Mouse (Mus musculus) CH12.LX (cell line): ENCODE data around the gene Mtfp1. TPM values are rescaled to one million over a fixed set of nuclear protein-coding genes. Genes with fewer than 3 reads are reported as not detected.
"Not testable (repeated sequence)": the region's sequence is repeated elsewhere in the genome, so short reads cannot be mapped to it uniquely, and the experiment has no call there.

Source experiments
- DNase-seq: peaks from one replicate; pipeline ENCODE4 v3.0.0-alpha.2; 2013; ENCODE audit errors: extremely low read depth
- H3K27ac ChIP-seq: 2 replicates; pipeline ENCODE4 v1.5.1; 2012; ENCODE audit warnings: low read depth, mild to moderate bottlenecking, control low read depth, moderate library complexity; ENCODE audit not compliant: insufficient read depth
- H3K27me3 ChIP-seq: replicated peaks from 2 replicates; pipeline ENCODE3; 2012; ENCODE audit warnings: inconsistent platforms
- H3K36me3 ChIP-seq, 2 experiments: replicated peaks in 1 of 2; 2 replicates each; pipeline versions ENCODE3 to v1.6.1; 2012; ENCODE audit warnings: inconsistent platforms in 1 of 2, low read length in 1 of 2, mild to moderate bottlenecking in 1 of 2, mixed read lengths in 1 of 2, moderate library complexity in 1 of 2; ENCODE audit not compliant: control insufficient read depth in 1 of 2, insufficient read depth in 1 of 2
- H3K4me1 ChIP-seq, 2 experiments: 2 replicates each; pipeline ENCODE4 v1.6.1; 2012; ENCODE audit warnings: inconsistent platforms in 1 of 2, moderate library complexity in 1 of 2; ENCODE audit not compliant: insufficient read depth in 2 of 2, control insufficient read depth in 1 of 2
- H3K4me2 ChIP-seq: 2 replicates; pipeline ENCODE4 v1.6.1; 2012; ENCODE audit warnings: low read depth, mild to moderate bottlenecking, control low read depth; ENCODE audit not compliant: poor library complexity, insufficient read depth, severe bottlenecking
- H3K4me3 ChIP-seq, 3 experiments: fragments of 150-350 bp in 1 of 3; sonication (generic) in 1 of 3; replicated peaks in 1 of 3; 2 replicates each; pipeline versions ENCODE3 to v1.5.1; 2011 to 2012; ENCODE audit warnings: low read depth in 2 of 3, low read length in 2 of 3, mild to moderate bottlenecking in 2 of 3, moderate library complexity in 2 of 3, control low read depth in 1 of 3, improper control_type of control experiment in 1 of 3, inconsistent platforms in 1 of 3, mixed read lengths in 1 of 3; ENCODE audit not compliant: poor library complexity in 1 of 3
- H3K79me2 ChIP-seq: replicated peaks from 2 replicates; pipeline ENCODE4 v1.6.1; 2012; ENCODE audit warnings: mild to moderate bottlenecking, moderate library complexity; ENCODE audit not compliant: control insufficient read depth, poor library complexity, insufficient read depth, severe bottlenecking; ENCODE audit errors: extremely low read depth
- H3K9ac ChIP-seq: 2 replicates; pipeline ENCODE4 v1.6.1; 2012; ENCODE audit warnings: low read depth, mild to moderate bottlenecking, control low read depth, moderate library complexity; ENCODE audit not compliant: insufficient read depth
- H3K9me3 ChIP-seq: replicated peaks from 2 replicates; pipeline ENCODE3; 2012; ENCODE audit warnings: low read length, inconsistent platforms, mixed read lengths
- BHLHE40 ChIP-seq: IDR thresholded peaks from 2 replicates; pipeline ENCODE4 v1.6.1; 2011; ENCODE audit warnings: mild to moderate bottlenecking, low read depth, low read length, improper control_type of control experiment
- CTCF ChIP-seq, 2 experiments: IDR thresholded peaks in 1 of 2; conservative IDR thresholded peaks in 1 of 2; 2 replicates each; pipeline ENCODE4 v1.5.1; 2011 to 2012; ENCODE audit warnings: low read depth in 2 of 2, low read length in 2 of 2, improper control_type of control experiment in 1 of 2, inconsistent platforms in 1 of 2, mild to moderate bottlenecking in 1 of 2, moderate library complexity in 1 of 2
- EP300 ChIP-seq: IDR thresholded peaks from 2 replicates; pipeline ENCODE4 v1.6.1; 2011; ENCODE audit warnings: low read length, improper control_type of control experiment
- IRF4 ChIP-seq: IDR thresholded peaks from 2 replicates; pipeline ENCODE4 v1.6.1; 2014; ENCODE audit warnings: low read depth, mild to moderate bottlenecking, inconsistent platforms, low read length, improper control_type of control experiment
- PAX5 ChIP-seq: IDR thresholded peaks from 2 replicates; pipeline ENCODE4 v1.6.1; 2012; ENCODE audit warnings: low read length, inconsistent platforms, mixed read lengths
- RAD21 ChIP-seq: IDR thresholded peaks from 2 replicates; pipeline ENCODE4 v1.6.1; 2011; ENCODE audit warnings: low read depth, mild to moderate bottlenecking, low read length, improper control_type of control experiment, moderate library complexity
- SMC3 ChIP-seq: IDR thresholded peaks from 2 replicates; pipeline ENCODE4 v1.6.1; 2011; ENCODE audit warnings: low read depth, low read length, improper control_type of control experiment
- dilution Hi-C: fragments of 300-500 bp; cut with MboI; formaldehyde crosslinking; loops from 2 replicates; pipeline ENCODE4 v1.14.3; 2020; ENCODE audit warnings: low sequenced_read_pairs; ENCODE audit not compliant: extremely low pct_unique_long_range_greater_than_20kb, extremely low pct_ligation_motif_present
- in situ Hi-C: fragments of 300-500 bp; cut with MboI; formaldehyde crosslinking; loops from 3 replicates; pipeline ENCODE4 v1.14.3; 2019; ENCODE audit warnings: low sequenced_read_pairs, low pct_ligation_motif_present, low pct_unique_long_range_greater_than_20kb, mixed read lengths
- polyA plus RNA-seq: library from polyadenylated mRNA; unstranded; fragments of >175 nt; gene quantifications from 2 replicates; pipeline ENCODE4 v1.2.1, GENCODE M21; 2012; ENCODE audit warnings: low read depth; ENCODE audit not compliant: insufficient read length
- total RNA-seq, 2 experiments: library from RNA; depleted of rRNA; stranded (reverse); fragments of 300-350 nt in 1 of 2; fragments of >200 nt in 1 of 2; gene quantifications; 2 replicates each; pipeline ENCODE4 v1.2.3; 2012 to 2014

Mtfp1 gene
- total and polyA plus RNA-seq, 3 experiments, result 22.1 to 30.0 (median 27.7) TPM

- Histone ChIP-seq H3K9ac (no peak overlapping the region), H3K9me3 (peaks cover 4% of the 10 kb centered on the region), H3K27ac (no peak overlapping the region), H3K36me3 (peaks cover 6 to 21% of the 10 kb centered on the region in 2 experiments), H3K4me2 (no peak overlapping the region), H3K79me2 (peaks cover 20% of the 10 kb centered on the region), H3K4me1 (peaks cover 20 to 37% of the 10 kb centered on the region in 2 experiments), H3K27me3 (no peaks in the 10 kb centered on the region), H3K4me3 (no peak overlapping the region)
- in situ Hi-C loops, result no loop called here
- peak; percentile 45 for TF ChIP-seq SMC3
- no peak for TF ChIP-seq EP300
- TF ChIP-seq RAD21, result peak; percentile 48
- TF ChIP-seq CTCF (conservative IDR thresholded peaks at IDR 0.05 in 1 of 2, IDR thresholded peaks at IDR 0.05 in 1 of 2; ENCODE audit: low read depth in 2 of 2, low read length in 2 of 2), result peak; percentile 59 to 68
- no peak for TF ChIP-seq BHLHE40
- TF ChIP-seq PAX5, result no peak
- dilution Hi-C loops, result no loop called here
- DNase-seq, result peak; percentile 44
Observed at GRCm38 (mm10) chr11:4133450-4133849, 38.2 kb upstream of the Mtfp1 start.

DNA sequence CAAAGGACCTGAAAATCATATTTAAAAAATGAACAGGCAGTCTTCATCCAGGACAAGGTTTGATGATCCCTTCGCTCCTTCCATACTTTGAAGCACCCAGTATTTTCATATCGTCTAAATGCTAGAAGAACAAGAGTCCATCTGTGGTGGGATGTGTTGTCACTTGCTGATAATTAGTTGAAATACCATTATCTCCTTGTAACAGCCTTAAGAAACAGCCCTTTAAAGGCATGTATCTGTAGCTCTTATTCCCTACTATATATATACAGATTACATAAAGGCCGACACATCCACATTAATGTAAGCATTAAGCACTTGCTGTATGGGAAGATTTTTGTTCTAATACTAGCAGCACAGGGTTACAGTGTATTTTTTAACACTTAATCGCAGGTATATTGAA, 33.2 kb upstream of the Mtfp1 start:
- H3K27ac ChIP-seq, H3K27me3 ChIP-seq, H3K4me3 ChIP-seq, DNase-seq, in situ Hi-C loops, dilution Hi-C loops, H3K4me1 ChIP-seq, H3K9ac ChIP-seq, H3K79me2 ChIP-seq, H3K4me2 ChIP-seq, H3K36me3 ChIP-seq: not testable (repeated sequence)
- peaks cover 22% of the 10 kb centered on the region for H3K9me3 ChIP-seq

DNA sequence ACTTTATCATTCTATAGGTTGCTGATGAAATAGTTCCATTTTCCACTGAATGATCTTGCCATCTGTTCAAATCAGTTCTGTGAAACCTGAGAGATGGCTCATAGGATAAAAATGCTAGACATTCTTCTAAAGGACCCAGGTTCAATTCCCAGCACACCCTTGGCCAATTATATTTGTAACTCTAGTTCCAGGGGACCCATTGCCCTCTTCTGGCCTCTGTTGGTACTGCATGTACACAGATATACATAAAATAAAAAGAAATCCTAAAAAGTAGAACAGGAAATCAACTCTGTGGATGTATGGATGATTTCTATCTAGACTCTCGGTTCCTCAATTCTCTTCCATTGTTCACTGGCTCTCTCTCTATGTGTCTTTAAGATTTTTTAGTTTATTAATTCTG, 31.8 kb upstream of the Mtfp1 start:
- Histone ChIP-seq H3K4me1 (peaks cover 4 to 9% of the 10 kb centered on the region in 2 experiments), H3K79me2 (no peaks in the 10 kb centered on the region), H3K27me3 (no peaks in the 10 kb centered on the region), H3K4me2 (no peak overlapping the region), H3K9ac (no peak overlapping the region), H3K27ac (no peak overlapping the region), H3K9me3 (peaks cover 22% of the 10 kb centered on the region), H3K36me3 (no peaks in the 10 kb centered on the region), H3K4me3 (no peak overlapping the region)
- DNase-seq, result no peak
- no peak for TF ChIP-seq IRF4
- TF ChIP-seq CTCF (conservative IDR thresholded peaks at IDR 0.05 in 1 of 2, IDR thresholded peaks at IDR 0.05 in 1 of 2; ENCODE audit: low read depth in 2 of 2, low read length in 2 of 2), result peak; percentile 25 to 51; a peak in 3 of 4 replicates
- peak; percentile 25 for TF ChIP-seq RAD21
- in situ Hi-C loops, result no loop called here
- dilution Hi-C loops, result no loop called here
